Mouse (Mus musculus) neural tube, embryonic 11.5 days (tissue): Measurements from ENCODE around the gene 1700057G04Rik. TPM values are rescaled to one million over a fixed set of nuclear protein-coding genes. Genes with fewer than 3 reads are reported as not detected.

ENCODE experiments used
- ATAC-seq: fragments of 200-750 bp; cut with Nextera tagmentation; 2 replicates; pipeline ENCODE4 v1.8.0; 2017; ENCODE audit warnings: moderate number of reproducible peaks, mild to moderate bottlenecking, moderate TSS enrichment, moderate library complexity; ENCODE audit not compliant: insufficient read depth, low FRiP score, low TSS enrichment
- DNase-seq: peaks from one replicate; pipeline ENCODE4 v3.0.0-alpha.2; 2015; ENCODE audit warnings: low spot score
- H3K27ac ChIP-seq: fragments of 300-500 bp; sonication (generic); 2 replicates; pipeline ENCODE4 v1.5.1; 2014; ENCODE audit warnings: low read depth, mild to moderate bottlenecking, low read length
- H3K27me3 ChIP-seq: fragments of 300-500 bp; sonication (generic); 2 replicates; pipeline ENCODE4 v1.6.1; 2014; ENCODE audit warnings: mild to moderate bottlenecking, low read length, mixed read lengths; ENCODE audit not compliant: control insufficient read depth, insufficient read depth
- H3K36me3 ChIP-seq: fragments of 300-500 bp; sonication (generic); 2 replicates; pipeline ENCODE4 v1.6.1; 2014; ENCODE audit warnings: mild to moderate bottlenecking, low read length, moderate library complexity, mixed read lengths; ENCODE audit not compliant: control insufficient read depth, insufficient read depth
- H3K4me1 ChIP-seq: fragments of 300-500 bp; sonication (generic); 2 replicates; pipeline ENCODE4 v1.6.1; 2014; ENCODE audit warnings: low read length, mixed read lengths; ENCODE audit not compliant: control insufficient read depth, insufficient read depth
- H3K4me2 ChIP-seq: fragments of 300-500 bp; sonication (generic); 2 replicates; pipeline ENCODE4 v1.6.1; 2014; ENCODE audit warnings: low read depth, mild to moderate bottlenecking, moderate library complexity
- H3K4me3 ChIP-seq: fragments of 300-500 bp; sonication (generic); 2 replicates; pipeline ENCODE4 v1.5.1; 2014; ENCODE audit warnings: low read depth, low read length
- H3K9ac ChIP-seq: fragments of 300-500 bp; sonication (generic); 2 replicates; pipeline ENCODE4 v1.6.1; 2014; ENCODE audit warnings: mild to moderate bottlenecking, low read length
- H3K9me3 ChIP-seq: fragments of 300-500 bp; sonication (generic); 2 replicates; pipeline ENCODE4 v1.6.1; 2016; ENCODE audit warnings: low read length; ENCODE audit not compliant: control insufficient read depth
- WGBS: fragments of 180-500 bp; shearing (Covaris S2); extraction: QIAGEN DNeasy Blood & Tissue Kit; methylation state at CpG from one replicate; pipeline ENCODE4 v1.1.7; 2014; 5-methylcytosine and 5-hydroxymethylcytosine counted together
- polyA plus RNA-seq: library from polyadenylated mRNA; unstranded; fragments of >200 nt; fragmentation: Nextera tagmentation; extraction: Ambion mirVana; gene quantifications from 2 replicates; pipeline ENCODE4 v1.2.1, GENCODE M21; 2014

The 1700057G04Rik gene
- polyA plus RNA-seq, 1 experiment from 2014 or later = not detected

DNA sequence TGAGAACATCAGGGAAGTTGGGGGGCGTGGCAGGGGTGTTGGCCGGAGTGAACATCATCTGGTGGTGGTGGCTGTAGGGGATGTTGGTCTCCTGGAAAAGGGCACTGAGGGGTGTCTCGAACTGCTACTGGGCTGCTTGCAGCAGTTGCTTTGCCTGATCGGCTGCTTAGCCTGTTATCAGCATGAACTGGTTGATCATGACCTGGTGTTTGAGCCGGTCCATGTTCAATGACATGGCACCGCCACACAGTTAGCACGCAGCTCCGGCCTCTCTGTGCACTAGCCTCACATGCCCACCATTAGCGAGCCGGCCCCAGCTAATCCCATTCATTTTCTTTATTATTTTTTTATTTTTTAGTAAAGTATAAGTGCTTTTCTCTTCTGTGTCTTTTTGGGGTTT is 25.7 kb downstream of the 1700057G04Rik start:
- Histone ChIP-seq H3K4me2 (no peak overlapping the region), H3K4me3 (no peak overlapping the region), H3K4me1 (no peaks in the 10 kb centered on the region), H3K36me3 (no peaks in the 10 kb centered on the region), H3K27ac (no peak overlapping the region), H3K9ac (no peak overlapping the region), H3K9me3 (no peaks in the 10 kb centered on the region), H3K27me3 (no peaks in the 10 kb centered on the region)
- ATAC-seq (no peak), DNase-seq (no peak)
- 94% methylated on average over 10 of the region's 10 CpGs for WGBS

DNA sequence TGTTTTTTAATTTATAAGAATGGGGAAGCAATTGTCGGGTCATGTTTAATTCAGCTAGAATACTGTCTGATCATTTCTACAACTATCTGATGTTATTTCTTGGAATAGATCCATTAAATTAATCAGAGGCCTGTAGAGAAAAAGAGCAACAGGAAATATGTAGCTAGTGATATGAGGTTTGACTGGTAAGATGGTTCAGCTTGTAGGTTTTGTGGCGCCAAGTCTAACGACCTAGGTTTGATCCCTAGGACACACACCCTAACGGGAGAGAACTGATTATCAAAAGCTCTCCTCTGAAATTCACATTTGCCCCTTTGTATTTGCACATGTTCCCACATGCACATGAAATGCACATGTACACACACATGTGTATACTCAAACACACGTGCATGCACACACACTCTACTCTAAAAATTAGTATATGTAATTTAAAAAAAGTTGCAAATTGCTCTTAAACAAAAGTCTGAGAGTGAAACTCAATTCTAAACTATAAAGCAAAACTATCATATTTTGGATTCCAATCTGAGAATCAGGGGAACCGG is 26.2 kb downstream of the 1700057G04Rik start:
- no peak for ATAC-seq
- H3K27ac ChIP-seq = no peak overlapping the region
- H3K4me3 ChIP-seq = no peak overlapping the region
- 94% methylated on average over 6 of the region's 6 CpGs for WGBS
- H3K27me3 ChIP-seq = no peaks in the 10 kb centered on the region
- no peaks in the 10 kb centered on the region for H3K36me3 ChIP-seq
- H3K4me1 ChIP-seq = no peaks in the 10 kb centered on the region
- no peak overlapping the region for H3K4me2 ChIP-seq
- DNase-seq = no peak
- no peaks in the 10 kb centered on the region for H3K9me3 ChIP-seq
- no peak overlapping the region for H3K9ac ChIP-seq

DNA sequence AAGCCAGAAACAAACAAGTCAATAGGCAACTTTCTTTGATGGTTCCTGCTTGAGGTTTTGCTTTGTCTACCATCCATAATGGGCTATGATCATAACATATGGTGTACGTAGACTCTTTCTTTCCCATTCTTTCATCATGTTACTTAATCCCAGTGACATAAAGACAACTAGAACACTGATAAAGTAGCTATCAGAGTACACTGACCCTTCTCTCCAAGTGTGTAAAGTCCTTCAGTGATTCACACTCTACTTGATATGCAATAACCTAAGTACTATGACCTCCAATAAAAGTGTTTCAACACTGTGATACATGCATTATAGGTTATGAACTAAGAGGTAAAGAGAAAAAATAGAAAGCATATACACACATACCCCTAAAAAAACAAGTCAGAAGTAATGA is 27.9 kb downstream of the 1700057G04Rik start:
- H3K4me1 ChIP-seq = no peaks in the 10 kb centered on the region

DNA sequence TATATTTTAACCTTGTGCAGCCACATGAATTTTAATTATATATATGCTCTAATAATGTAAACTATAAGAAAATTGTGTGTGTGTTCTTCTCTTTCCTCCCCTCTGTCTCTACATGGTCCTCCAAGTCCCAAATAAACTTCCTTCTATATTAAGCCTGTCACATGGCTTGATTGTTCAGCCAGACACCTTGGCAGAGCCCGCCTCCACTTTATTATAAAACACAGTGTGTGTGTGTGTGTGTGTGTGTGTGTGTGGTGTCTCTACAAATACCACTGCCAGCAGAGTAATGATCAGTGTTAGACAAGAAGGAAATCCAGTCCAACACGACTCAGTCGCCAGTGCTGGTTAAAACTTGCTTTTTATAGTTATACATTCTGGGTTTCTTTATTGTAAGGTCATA is 28.5 kb downstream of the 1700057G04Rik start:
- Histone ChIP-seq H3K27me3 (no peaks in the 10 kb centered on the region), H3K4me2 (no peak overlapping the region), H3K9ac (no peak overlapping the region), H3K27ac (no peak overlapping the region), H3K4me3 (no peak overlapping the region), H3K36me3 (no peaks in the 10 kb centered on the region), H3K4me1 (no peaks in the 10 kb centered on the region), H3K9me3 (no peaks in the 10 kb centered on the region)
- WGBS = 86% methylated on average over 3 of the region's 3 CpGs
- no peak for ATAC-seq
- DNase-seq = no peak

More for the DNA sequence above, 27.9 kb downstream of the 1700057G04Rik start:
- H3K9me3 ChIP-seq = no peaks in the 10 kb centered on the region
- WGBS = 84% methylated on average over 1 of the region's 1 CpGs
- DNase-seq (no peak), ATAC-seq (no peak)
- no peak overlapping the region for H3K9ac ChIP-seq
- H3K27me3 ChIP-seq = no peaks in the 10 kb centered on the region
- H3K27ac ChIP-seq = no peak overlapping the region
- no peaks in the 10 kb centered on the region for H3K36me3 ChIP-seq
- H3K4me2 ChIP-seq = no peak overlapping the region
- H3K4me3 ChIP-seq = no peak overlapping the region

DNA sequence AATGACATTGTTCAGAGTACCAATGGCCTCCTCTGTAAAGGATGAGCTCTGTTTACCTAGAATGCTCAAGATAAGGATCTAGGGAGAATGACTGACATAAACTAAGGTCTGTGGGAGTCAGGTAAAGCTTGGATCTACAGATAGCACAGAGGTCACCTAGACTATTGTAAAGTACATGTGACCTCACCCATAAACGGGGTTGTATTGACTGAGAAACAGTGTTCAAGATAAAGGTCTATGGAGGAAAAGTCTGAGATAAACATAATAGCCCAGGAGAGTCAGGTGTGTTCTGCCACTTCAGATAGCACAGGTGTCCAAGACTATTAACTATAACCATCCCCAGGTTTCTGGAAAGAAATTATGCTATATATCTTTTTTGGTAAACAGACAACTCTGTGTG is 29.8 kb downstream of the 1700057G04Rik start:
- no peak overlapping the region for H3K4me2 ChIP-seq
- no peak overlapping the region for H3K9ac ChIP-seq
- WGBS = 81% methylated on average over 1 of the region's 1 CpGs

DNA sequence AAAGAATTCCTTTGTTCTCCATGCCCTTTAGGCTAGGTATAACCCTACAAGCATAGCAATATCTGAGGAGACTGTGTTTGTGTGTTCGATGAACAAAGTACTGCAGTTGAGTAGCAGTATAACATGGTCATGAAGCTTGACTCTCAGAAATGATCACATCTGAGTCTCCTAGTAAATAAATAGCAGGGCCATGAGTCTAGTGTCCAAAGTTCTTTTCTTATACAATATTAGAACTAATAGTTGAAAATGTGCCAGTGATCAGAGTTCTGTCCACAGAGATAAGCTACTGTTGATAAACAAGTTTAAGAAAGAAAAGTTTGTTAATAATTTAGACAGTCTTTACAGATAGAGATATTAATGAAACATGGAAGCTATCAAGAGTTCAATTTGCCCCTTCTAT is 42.7 kb downstream of the 1700057G04Rik start:
- Histone ChIP-seq H3K4me1 (no peaks in the 10 kb centered on the region), H3K36me3 (no peaks in the 10 kb centered on the region), H3K27ac (no peak overlapping the region), H3K4me3 (no peak overlapping the region), H3K9me3 (no peaks in the 10 kb centered on the region), H3K9ac (no peak overlapping the region), H3K4me2 (no peak overlapping the region), H3K27me3 (no peaks in the 10 kb centered on the region)
- DNase-seq (no peak), ATAC-seq (no peak)
- 100% methylated on average over 1 of the region's 1 CpGs for WGBS

More for the DNA sequence above, 29.8 kb downstream of the 1700057G04Rik start:
- Histone ChIP-seq H3K4me1 (no peaks in the 10 kb centered on the region), H3K9me3 (no peaks in the 10 kb centered on the region), H3K27ac (no peak overlapping the region), H3K36me3 (no peaks in the 10 kb centered on the region), H3K27me3 (no peaks in the 10 kb centered on the region), H3K4me3 (no peak overlapping the region)
- ATAC-seq (no peak), DNase-seq (no peak)

DNA sequence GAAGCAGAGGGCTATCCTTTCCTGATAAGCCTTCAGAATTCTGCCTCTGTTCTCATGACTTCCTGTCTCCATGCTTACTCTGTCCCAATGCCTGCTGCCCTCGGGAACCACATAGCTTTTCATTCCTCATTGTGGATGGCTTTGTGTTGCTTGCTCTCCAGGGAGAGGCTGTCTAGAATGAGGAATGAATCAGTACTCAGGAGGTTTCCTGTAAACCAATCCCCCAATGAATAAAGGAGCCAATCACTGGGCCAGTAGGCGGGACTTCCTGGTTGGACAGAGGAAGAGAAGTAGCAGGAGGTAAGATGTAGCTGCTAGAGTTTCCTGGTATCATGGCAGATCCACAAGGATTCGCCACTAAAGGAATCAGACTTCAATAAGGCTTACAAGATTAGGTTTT is 44.1 kb downstream of the 1700057G04Rik start:
- Histone ChIP-seq H3K9me3 (no peaks in the 10 kb centered on the region), H3K36me3 (no peaks in the 10 kb centered on the region), H3K4me3 (no peak overlapping the region), H3K27ac (no peak overlapping the region), H3K27me3 (no peaks in the 10 kb centered on the region), H3K9ac (no peak overlapping the region), H3K4me1 (no peaks in the 10 kb centered on the region), H3K4me2 (no peak overlapping the region)
- no peak for DNase-seq
- WGBS = 78% methylated on average over 3 of the region's 3 CpGs
- ATAC-seq = no peak

DNA sequence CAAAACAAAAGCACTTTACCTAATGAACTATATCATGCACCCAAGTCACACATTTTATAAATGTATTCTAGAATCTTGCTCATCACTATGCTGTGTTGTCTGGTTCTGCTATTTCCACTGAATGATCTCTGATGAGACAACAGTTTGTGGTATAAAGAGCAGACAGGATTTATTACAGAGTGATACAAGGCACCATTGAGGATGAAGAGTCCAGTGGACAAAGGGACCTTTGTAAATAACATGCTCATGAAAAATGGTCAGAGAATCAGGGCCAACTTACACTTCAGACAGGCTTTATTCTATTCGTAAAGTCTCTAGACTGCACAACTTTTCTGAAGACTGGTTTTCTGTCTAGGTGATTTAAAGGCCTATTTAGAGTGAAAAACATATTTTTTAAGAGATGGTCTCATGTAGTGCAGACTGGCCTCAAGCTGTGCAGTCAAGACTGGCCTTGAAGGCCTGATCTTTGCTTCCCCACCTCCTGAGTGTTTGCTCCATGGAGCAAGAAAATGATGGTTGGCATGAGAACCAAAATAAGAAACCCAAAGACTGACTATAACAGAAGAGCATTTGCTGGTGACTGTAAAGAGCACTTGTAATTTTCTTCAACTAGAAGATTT is 51.6 kb downstream of the 1700057G04Rik start:
- no peaks in the 10 kb centered on the region for H3K9me3 ChIP-seq
- H3K4me1 ChIP-seq = no peaks in the 10 kb centered on the region
- DNase-seq = peak; percentile 27
- H3K9ac ChIP-seq = no peak overlapping the region
- no peaks in the 10 kb centered on the region for H3K36me3 ChIP-seq
- no peak overlapping the region for H3K4me2 ChIP-seq
- H3K27ac ChIP-seq = no peak overlapping the region
- no peaks in the 10 kb centered on the region for H3K27me3 ChIP-seq
- no peak overlapping the region for H3K4me3 ChIP-seq
- WGBS = 24% methylated on average over 1 of the region's 1 CpGs
- peak; percentile 79 for ATAC-seq

DNA sequence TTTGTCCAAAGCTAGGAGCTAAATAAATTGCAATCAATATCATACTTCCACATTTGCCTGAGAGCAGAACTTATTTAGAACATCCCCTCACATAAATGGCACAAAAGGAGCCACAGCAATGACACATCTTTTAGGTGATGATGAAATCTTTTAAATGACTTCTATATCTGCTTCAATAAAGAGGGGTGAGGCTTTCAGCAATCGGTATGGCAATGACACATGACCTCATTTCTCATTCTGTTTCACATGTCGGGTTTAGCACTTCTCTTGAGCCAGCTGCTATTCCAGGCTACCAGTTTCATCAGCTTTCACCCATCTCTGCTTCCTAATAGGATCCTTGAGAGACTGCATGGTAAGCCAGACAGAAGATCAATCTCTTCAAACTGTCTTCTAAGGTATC is 54.3 kb downstream of the 1700057G04Rik start:
- Histone ChIP-seq H3K9me3 (no peaks in the 10 kb centered on the region), H3K4me3 (no peak overlapping the region), H3K9ac (no peak overlapping the region), H3K4me1 (no peaks in the 10 kb centered on the region), H3K4me2 (no peak overlapping the region), H3K36me3 (no peaks in the 10 kb centered on the region), H3K27me3 (no peaks in the 10 kb centered on the region), H3K27ac (no peak overlapping the region)
- 85% methylated on average over 2 of the region's 2 CpGs for WGBS
- ATAC-seq (no peak), DNase-seq (no peak)
